In genomic region chr15:32048836-32049235, GRCm38 (mm10) we compare ENCODE assay signal across 15 mouse cellular contexts.
"Had no signal": no experiment of that assay in that cellular context is flagged by ENCODE, and none has a peak within 500 bp of the region (broad histone marks: within the 10 kb centered on the region; RNA-seq: fewer than 3 reads in every experiment).

No protein-coding gene starts in this region.

- ATAC-seq: intestine, embryonic 16.5 days; midbrain, embryonic 15.5 days had no signal

- H3K36me3 ChIP-seq: liver, embryonic 13.5 days; midbrain, embryonic 10.5 days; midbrain, embryonic 15.5 days; neural tube, embryonic 13.5 days had no signal

- H3K4me2 ChIP-seq: liver, embryonic 13.5 days; midbrain, embryonic 15.5 days; neural tube, embryonic 13.5 days had no signal

- H3K4me3 ChIP-seq: liver, embryonic 13.5 days; megakaryocyte, embryonic 14.5 days; midbrain, embryonic 10.5 days; midbrain, embryonic 15.5 days; neural tube, embryonic 13.5 days had no signal

- H3K27ac ChIP-seq: liver, embryonic 13.5 days; midbrain, embryonic 10.5 days; midbrain, embryonic 15.5 days; neural tube, embryonic 13.5 days; stomach, postnatal 0 days had no signal

- H3K9ac ChIP-seq: liver, embryonic 13.5 days; midbrain, embryonic 15.5 days; neural tube, embryonic 13.5 days had no signal

- H3K4me1 ChIP-seq: liver, embryonic 13.5 days; megakaryocyte, embryonic 14.5 days had no signal

- DNase-seq: kidney, adult 18-20 months; kidney, adult 9 months; kidney, postnatal 14 days; kidney, postnatal 4 days; liver, embryonic 13.5 days; lung, adult 2 months; lung, postnatal 14 days; lung, postnatal 4 days; thymus, postnatal 36 days had no signal

- H3K27me3 ChIP-seq: liver, embryonic 13.5 days; megakaryocyte, embryonic 14.5 days; midbrain, embryonic 15.5 days; neural tube, embryonic 13.5 days had no signal

- H3K9me3 ChIP-seq: liver, embryonic 13.5 days; midbrain, embryonic 10.5 days; midbrain, embryonic 15.5 days; neural tube, embryonic 13.5 days had no signal
